Mouse (Mus musculus) MEL (cell line): ENCODE data around the gene Rnf126. TPM values are rescaled to one million over a fixed set of nuclear protein-coding genes. Genes with fewer than 3 reads are reported as not detected.
A peak's percentile ranks its signal among the peaks of the same experiment; 100 is the strongest.

Experiments used
- DNase-seq: peaks from one replicate; pipeline ENCODE4 v3.0.0; 2011; ENCODE audit warnings: low read depth, low spot score
- H3K27ac ChIP-seq: 2 replicates; pipeline ENCODE4 v1.5.1; 2012; ENCODE audit warnings: low read depth, mild to moderate bottlenecking, control low read depth, low read length, moderate library complexity; ENCODE audit not compliant: control insufficient read depth
- H3K27me3 ChIP-seq, 2 experiments: fragments of 150-350 bp in 1 of 2; sonication (generic) in 1 of 2; 2 replicates each; pipeline ENCODE4 v1.6.1; 2012; ENCODE audit warnings: low read length in 2 of 2, mild to moderate bottlenecking in 2 of 2, improper control_type of control experiment in 1 of 2, moderate library complexity in 1 of 2; ENCODE audit not compliant: insufficient read depth in 2 of 2, control insufficient read depth in 1 of 2
- H3K36me3 ChIP-seq, 2 experiments: 2 replicates each; pipeline ENCODE4 v1.6.1; 2012 to 2014; ENCODE audit warnings: low read length in 2 of 2, improper control_type of control experiment in 1 of 2, inconsistent platforms in 1 of 2, mild to moderate bottlenecking in 1 of 2; ENCODE audit not compliant: insufficient read depth in 2 of 2, control insufficient read depth in 1 of 2
- H3K4me1 ChIP-seq, 2 experiments: fragments of 150-350 bp in 1 of 2; sonication (generic) in 1 of 2; 2 replicates each; pipeline ENCODE4 v1.6.1; 2012; ENCODE audit warnings: low read length in 2 of 2, improper control_type of control experiment in 1 of 2, mild to moderate bottlenecking in 1 of 2; ENCODE audit not compliant: insufficient read depth in 2 of 2, control insufficient read depth in 1 of 2
- H3K4me3 ChIP-seq, 2 experiments: fragments of 150-350 bp in 1 of 2; sonication (generic) in 1 of 2; 2 replicates each; pipeline ENCODE4 v1.5.1; 2012; ENCODE audit warnings: low read depth in 2 of 2, low read length in 2 of 2, mild to moderate bottlenecking in 2 of 2, moderate library complexity in 2 of 2, control low read depth in 1 of 2, improper control_type of control experiment in 1 of 2; ENCODE audit not compliant: control insufficient read depth in 1 of 2, insufficient read depth in 1 of 2
- H3K79me2 ChIP-seq: 2 replicates; pipeline ENCODE4 v1.6.1; 2012; ENCODE audit warnings: mild to moderate bottlenecking, low read length, moderate library complexity; ENCODE audit not compliant: control insufficient read depth, poor library complexity, insufficient read depth
- H3K9ac ChIP-seq: 2 replicates; pipeline ENCODE4 v1.6.1; 2012; ENCODE audit warnings: low read depth, mild to moderate bottlenecking, control low read depth, low read length, moderate library complexity; ENCODE audit not compliant: control insufficient read depth, poor library complexity, severe bottlenecking
- H3K9me3 ChIP-seq: fragments of 150-350 bp; sonication (generic); replicated peaks from 2 replicates; pipeline ENCODE4 v1.6.1; 2012; ENCODE audit warnings: mild to moderate bottlenecking, low read length, improper control_type of control experiment, moderate library complexity; ENCODE audit not compliant: insufficient read depth
- CHD1 ChIP-seq: IDR thresholded peaks from 2 replicates; pipeline ENCODE4 v1.6.1; 2012; ENCODE audit warnings: low read depth, mild to moderate bottlenecking, inconsistent platforms, low read length, improper control_type of control experiment
- CTCF ChIP-seq, 3 experiments: IDR thresholded peaks in 2 of 3; conservative IDR thresholded peaks in 1 of 3; 2 replicates each; pipeline ENCODE4 v1.5.1; 2011 to 2012; ENCODE audit warnings: low read length in 3 of 3, low read depth in 2 of 3, mild to moderate bottlenecking in 2 of 3, improper control_type of control experiment in 1 of 3, inconsistent platforms in 1 of 3, mixed read lengths in 1 of 3, moderate library complexity in 1 of 3; ENCODE audit not compliant: control insufficient read depth in 1 of 3, insufficient read depth in 1 of 3, poor library complexity in 1 of 3, severe bottlenecking in 1 of 3
- GABPA ChIP-seq: IDR thresholded peaks from 2 replicates; pipeline ENCODE4 v1.6.1; 2012; ENCODE audit warnings: low read depth, mild to moderate bottlenecking, inconsistent platforms, low read length, improper control_type of control experiment, moderate library complexity
- HCFC1 ChIP-seq: IDR thresholded peaks from 2 replicates; pipeline ENCODE4 v1.6.1; 2012; ENCODE audit warnings: low read depth, mild to moderate bottlenecking, inconsistent platforms, low read length, improper control_type of control experiment, moderate library complexity
- MAFK ChIP-seq: IDR thresholded peaks from 2 replicates; pipeline ENCODE4 v1.6.1; 2011; ENCODE audit warnings: low read depth, mild to moderate bottlenecking, low read length, improper control_type of control experiment, borderline replicate concordance
- MYC ChIP-seq: IDR thresholded peaks from 2 replicates; pipeline ENCODE4 v1.6.1; 2011; ENCODE audit warnings: low read depth, mild to moderate bottlenecking, low read length, improper control_type of control experiment, moderate library complexity
- POLR2AphosphoS5 ChIP-seq: IDR thresholded peaks from 2 replicates; pipeline ENCODE4 v1.6.1; 2012; ENCODE audit warnings: low read depth, borderline replicate concordance, mild to moderate bottlenecking, inconsistent platforms, low read length, moderate library complexity, mixed read lengths
- RAD21 ChIP-seq: IDR thresholded peaks from 2 replicates; pipeline ENCODE4 v1.6.1; 2011; ENCODE audit warnings: mild to moderate bottlenecking, low read depth, low read length, improper control_type of control experiment
- RCOR1 ChIP-seq: IDR thresholded peaks from 2 replicates; pipeline ENCODE4 v1.6.1; 2012; ENCODE audit warnings: low read depth, mild to moderate bottlenecking, inconsistent platforms, low read length, improper control_type of control experiment
- TAL1 ChIP-seq: IDR thresholded peaks from 2 replicates; pipeline ENCODE4 v1.6.1; 2012; ENCODE audit warnings: mild to moderate bottlenecking, inconsistent platforms, low read length, moderate library complexity, mixed read lengths
- TCF12 ChIP-seq: IDR thresholded peaks from 2 replicates; pipeline ENCODE4 v1.6.1; 2014; ENCODE audit warnings: low read depth, mild to moderate bottlenecking, inconsistent platforms, low read length, improper control_type of control experiment, moderate library complexity
- USF2 ChIP-seq, 2 experiments: IDR thresholded peaks; 2 replicates each; pipeline ENCODE4 v1.6.1; 2011 to 2012; ENCODE audit warnings: improper control_type of control experiment in 2 of 2, low read length in 2 of 2, borderline replicate concordance in 1 of 2, inconsistent platforms in 1 of 2, low read depth in 1 of 2, mild to moderate bottlenecking in 1 of 2; ENCODE audit not compliant: insufficient read depth in 1 of 2
- ZKSCAN1 ChIP-seq: IDR thresholded peaks from 2 replicates; pipeline ENCODE4 v1.6.1; 2012; ENCODE audit warnings: low read depth, mild to moderate bottlenecking, inconsistent platforms, low read length, improper control_type of control experiment, moderate library complexity
- ZMIZ1 ChIP-seq: IDR thresholded peaks from 2 replicates; pipeline ENCODE4 v1.6.1; 2012; ENCODE audit warnings: low read depth, mild to moderate bottlenecking, inconsistent platforms, low read length, improper control_type of control experiment, moderate library complexity
- polyA plus RNA-seq, 2 experiments: library from polyadenylated mRNA; stranded (reverse) in 1 of 2; unstranded in 1 of 2; fragments of >175 nt in 1 of 2; fragments of >200 nt in 1 of 2; gene quantifications; 2 replicates each; pipeline versions ENCODE4 v1.2.1 to v1.2.4; 2012; ENCODE audit warnings: low replicate concordance in 2 of 2, low read depth in 1 of 2; ENCODE audit not compliant: insufficient read length in 2 of 2, insufficient read depth in 1 of 2, missing spikeins in 1 of 2
- total RNA-seq: library from RNA; depleted of rRNA; stranded (reverse); fragments of 300-350 nt; gene quantifications from 2 replicates; pipeline ENCODE4 v1.2.3, GENCODE M21; 2012

Rnf126 gene
- total and polyA plus RNA-seq, 3 experiments: 84.8 to 184 (median 174) TPM

DNA sequence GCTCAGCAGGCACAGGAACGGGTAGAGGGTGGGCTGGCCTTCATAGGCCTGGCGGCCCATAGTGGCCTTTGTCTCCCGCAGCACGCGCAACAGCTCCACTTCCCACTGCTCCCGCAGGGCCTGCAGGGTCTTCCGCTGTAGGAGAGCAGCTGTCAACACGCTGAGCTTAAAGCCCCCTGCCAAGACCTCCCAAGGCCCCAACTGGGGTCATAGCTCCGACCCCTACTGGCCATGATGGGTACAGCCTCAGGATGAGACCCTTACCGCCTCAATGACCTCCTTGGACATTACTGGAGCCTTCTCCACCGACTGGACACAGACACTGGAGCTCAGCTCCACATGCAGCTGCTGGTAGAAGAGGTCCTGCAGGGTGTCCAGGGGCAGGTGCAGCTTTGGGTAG lies 25.9 kb downstream of the Rnf126 start:
- no peaks in the 10 kb centered on the region for H3K9me3 ChIP-seq
- TF ChIP-seq CHD1 (no peak), ZKSCAN1 (no peak), POLR2AphosphoS5 (no peak), MAFK (no peak), MYC (no peak), TAL1 (no peak), CTCF (IDR thresholded peaks at IDR 0.05 in 2 of 3, conservative IDR thresholded peaks at IDR 0.05 in 1 of 3; ENCODE audit: control insufficient read depth in 1 of 3, insufficient read depth in 1 of 3, low read depth in 2 of 3, low read length in 3 of 3, poor library complexity in 1 of 3, severe bottlenecking in 1 of 3) (peak; percentile 24 to 43 (median 30); a peak in 4 of 6 replicates), HCFC1 (no peak), TCF12 (no peak)
- no peaks in the 10 kb centered on the region for H3K27me3 ChIP-seq
- H3K79me2 ChIP-seq: peaks cover 6% of the 10 kb centered on the region
- no peak overlapping the region for H3K27ac ChIP-seq
- peaks cover 0 to 6% of the 10 kb centered on the region in 2 experiments; a peak in 1 of 4 replicates for H3K4me1 ChIP-seq
- no peak overlapping the region for H3K9ac ChIP-seq
- H3K36me3 ChIP-seq: peaks cover 0 to 3% of the 10 kb centered on the region in 2 experiments; a peak in 2 of 4 replicates
- no peak for DNase-seq
- H3K4me3 ChIP-seq: no peak overlapping the region

GRCm38 (mm10) chr10:79739234-79739633 lies 27.5 kb downstream of the Rnf126 start:
- no peaks in the 10 kb centered on the region; a peak in 1 of 4 replicates for H3K36me3 ChIP-seq
- DNase-seq: no peak
- no peak overlapping the region for H3K9ac ChIP-seq
- H3K9me3 ChIP-seq: no peaks in the 10 kb centered on the region
- H3K27ac ChIP-seq: no peak overlapping the region
- no peaks in the 10 kb centered on the region for H3K79me2 ChIP-seq
- H3K27me3 ChIP-seq: no peaks in the 10 kb centered on the region
- H3K4me1 ChIP-seq: no peaks in the 10 kb centered on the region
- TF ChIP-seq ZMIZ1: no peak
- TF ChIP-seq, all 39 proteins: peak for 0
- no peak overlapping the region for H3K4me3 ChIP-seq

DNA sequence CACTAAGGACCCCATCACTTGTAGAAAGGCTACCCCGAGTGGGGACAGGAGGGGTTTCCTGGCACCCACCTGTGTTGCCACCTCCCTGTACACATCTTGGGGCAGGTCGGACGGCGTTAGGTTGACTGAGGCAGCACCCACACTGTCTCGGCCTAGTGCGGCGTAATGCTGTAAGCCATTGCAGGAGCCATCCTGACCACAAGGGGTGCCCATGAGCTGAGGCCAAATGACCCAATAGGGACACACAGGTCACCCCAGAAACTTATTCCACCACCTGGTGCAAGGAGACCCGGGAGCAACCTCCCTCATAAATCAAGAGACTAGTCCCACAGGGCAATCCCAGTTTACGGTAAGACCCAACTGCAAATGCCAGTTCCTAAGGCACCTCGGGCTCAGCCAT lies 28.5 kb downstream of the Rnf126 start:
- Histone ChIP-seq H3K36me3 (no peaks in the 10 kb centered on the region; a peak in 1 of 4 replicates), H3K4me1 (no peaks in the 10 kb centered on the region)
- TF ChIP-seq RCOR1 (no peak), GABPA (no peak), RAD21 (peak; percentile 4), CTCF (IDR thresholded peaks at IDR 0.05 in 2 of 3, conservative IDR thresholded peaks at IDR 0.05 in 1 of 3; ENCODE audit: control insufficient read depth in 1 of 3, insufficient read depth in 1 of 3, low read depth in 2 of 3, low read length in 3 of 3, poor library complexity in 1 of 3, severe bottlenecking in 1 of 3) (peak; percentile 57 to 77 (median 60)), USF2 (IDR thresholded peaks at IDR 0.05; ENCODE audit: borderline replicate concordance in 1 of 2, insufficient read depth in 1 of 2, low read depth in 1 of 2, low read length in 2 of 2) (no peak)
- TF ChIP-seq, all 39 proteins: peak for 2
- Histone ChIP-seq H3K79me2 (no peaks in the 10 kb centered on the region), H3K9ac (no peak overlapping the region), H3K27me3 (no peaks in the 10 kb centered on the region), H3K27ac (no peak overlapping the region), H3K4me3 (no peak overlapping the region), H3K9me3 (no peaks in the 10 kb centered on the region)
- peak; percentile 47 for DNase-seq
